Mouse (Mus musculus): ENCODE measurements around the gene Esf1.

DNA sequence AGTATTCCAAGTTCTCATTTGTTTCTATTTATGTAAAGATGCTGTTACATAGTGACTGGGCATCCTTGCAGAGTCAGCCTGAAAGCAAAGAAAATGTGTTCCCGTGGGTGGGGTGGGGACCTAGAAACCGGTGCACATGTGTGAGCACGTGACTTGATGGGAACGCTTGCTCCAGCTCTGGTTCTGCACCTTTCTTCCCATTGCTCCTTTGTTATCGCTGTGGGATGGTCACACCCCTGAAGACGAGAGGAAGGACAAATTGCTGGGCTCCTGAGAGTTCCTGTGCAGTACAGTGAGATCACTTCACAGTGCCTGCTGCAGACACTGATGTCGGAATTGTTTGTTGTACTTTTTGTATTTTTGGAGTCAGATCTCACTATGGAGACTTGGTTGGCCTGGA lies 33.4 kb upstream of the Esf1 start:
- TF ChIP-seq CTCF (IDR thresholded peaks at IDR 0.05; ENCODE audit: low read depth, low read length): no peak
- no peak for TF ChIP-seq POLR2A (IDR thresholded peaks at IDR 0.05; ENCODE audit: borderline replicate concordance, low read depth, low read length)
